Mouse (Mus musculus) adrenal gland, postnatal 4 days (tissue): ENCODE measurements around the gene Nrm. TPM values are rescaled to one million over a fixed set of nuclear protein-coding genes. Genes with fewer than 3 reads are reported as not detected.
"Not testable (repeated sequence)": the region's sequence is repeated elsewhere in the genome, so short reads cannot be mapped to it uniquely, and the experiment has no call there.

ENCODE experiments used
- DNase-seq, 2 experiments: peaks; one replicate each; pipeline ENCODE4 v3.0.0; 2021 to 2022; ENCODE audit warnings: low spot score in 2 of 2, mixed read lengths in 2 of 2
- total RNA-seq, 2 experiments: library from RNA; stranded (reverse); gene quantifications; 2 replicates each; pipeline ENCODE4 v1.2.3; 2021

Gene Nrm
- total RNA-seq, 2 experiments from 2014 or later, result 25.8 to 27.1 TPM

DNA sequence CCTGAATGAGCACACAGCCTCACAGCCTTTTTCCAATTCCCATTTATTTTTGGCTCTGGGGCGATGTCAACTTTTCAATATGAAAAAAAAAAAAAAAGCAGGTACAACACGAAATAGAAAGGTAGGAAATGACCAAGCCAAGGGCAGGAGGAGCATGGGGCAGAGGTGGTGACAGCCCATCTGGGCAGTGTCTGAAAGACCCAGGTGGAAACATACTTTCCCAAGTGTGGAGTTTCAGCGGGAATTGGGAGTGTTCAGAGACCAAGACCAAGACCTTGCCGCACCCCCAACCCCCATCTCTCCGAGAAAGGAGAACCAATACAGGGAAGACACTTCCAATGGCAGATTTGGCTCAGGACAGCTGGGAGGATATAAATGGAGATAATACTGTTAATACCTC lies 27.2 kb upstream of the Nrm start:
- no peak for DNase-seq

DNA sequence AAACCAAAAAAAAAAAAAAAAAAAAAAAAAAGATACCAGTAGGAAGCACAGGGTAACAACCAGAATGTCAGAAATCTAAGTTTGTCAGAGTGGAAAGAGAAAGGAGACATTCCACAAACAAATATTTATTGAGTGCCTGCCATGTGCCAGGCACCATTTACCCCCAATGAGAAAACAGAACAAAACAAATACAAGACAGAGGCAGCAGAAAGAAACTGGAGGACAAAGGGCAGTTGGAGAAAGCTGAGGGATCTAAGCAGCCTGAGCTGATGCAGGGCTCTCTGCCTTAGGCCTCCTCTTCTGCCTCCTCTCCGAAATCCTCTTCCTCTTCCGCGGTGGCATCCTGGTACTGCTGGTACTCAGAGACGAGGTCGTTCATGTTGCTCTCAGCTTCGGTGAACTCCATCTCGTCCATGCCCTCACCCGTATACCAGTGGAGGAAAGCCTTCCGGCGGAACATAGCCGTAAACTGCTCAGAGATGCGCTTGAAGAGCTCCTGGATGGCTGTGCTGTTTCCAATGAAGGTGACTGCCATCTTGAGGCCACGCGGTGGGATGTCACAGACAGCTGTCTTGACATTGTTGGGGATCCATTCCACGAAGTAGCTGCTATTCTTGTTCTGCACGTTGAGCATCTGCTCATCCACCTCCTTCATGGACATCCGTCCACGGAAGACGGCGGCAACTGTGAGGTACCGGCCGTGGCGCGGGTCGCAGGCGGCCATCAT lies 26.3 kb upstream of the Nrm start:
- DNase-seq, result no peak

DNA sequence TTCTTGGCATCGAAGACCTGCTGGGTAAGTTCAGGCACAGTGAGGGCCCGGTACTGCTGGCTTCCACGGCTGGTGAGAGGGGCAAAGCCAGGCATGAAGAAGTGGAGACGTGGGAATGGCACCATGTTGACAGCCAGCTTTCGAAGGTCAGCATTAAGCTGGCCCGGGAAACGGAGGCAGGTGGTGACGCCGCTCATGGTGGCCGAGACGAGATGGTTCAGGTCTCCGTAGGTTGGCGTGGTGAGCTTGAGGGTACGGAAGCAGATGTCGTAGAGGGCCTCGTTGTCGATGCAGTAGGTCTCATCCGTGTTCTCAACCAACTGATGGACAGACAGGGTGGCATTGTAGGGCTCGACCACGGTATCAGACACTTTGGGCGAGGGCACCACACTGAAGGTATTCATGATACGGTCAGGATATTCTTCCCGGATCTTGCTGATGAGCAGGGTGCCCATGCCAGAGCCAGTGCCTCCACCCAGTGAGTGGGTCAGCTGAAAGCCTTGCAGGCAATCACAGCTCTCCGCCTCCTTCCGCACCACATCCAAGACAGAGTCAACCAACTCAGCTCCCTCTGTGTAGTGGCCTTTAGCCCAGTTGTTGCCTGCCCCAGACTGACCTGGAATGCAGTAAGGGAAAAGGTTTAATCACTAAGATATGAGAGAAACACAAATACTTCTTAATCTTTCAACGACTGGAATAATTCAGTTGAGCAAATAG lies 25.5 kb upstream of the Nrm start:
- no peak for DNase-seq

DNA sequence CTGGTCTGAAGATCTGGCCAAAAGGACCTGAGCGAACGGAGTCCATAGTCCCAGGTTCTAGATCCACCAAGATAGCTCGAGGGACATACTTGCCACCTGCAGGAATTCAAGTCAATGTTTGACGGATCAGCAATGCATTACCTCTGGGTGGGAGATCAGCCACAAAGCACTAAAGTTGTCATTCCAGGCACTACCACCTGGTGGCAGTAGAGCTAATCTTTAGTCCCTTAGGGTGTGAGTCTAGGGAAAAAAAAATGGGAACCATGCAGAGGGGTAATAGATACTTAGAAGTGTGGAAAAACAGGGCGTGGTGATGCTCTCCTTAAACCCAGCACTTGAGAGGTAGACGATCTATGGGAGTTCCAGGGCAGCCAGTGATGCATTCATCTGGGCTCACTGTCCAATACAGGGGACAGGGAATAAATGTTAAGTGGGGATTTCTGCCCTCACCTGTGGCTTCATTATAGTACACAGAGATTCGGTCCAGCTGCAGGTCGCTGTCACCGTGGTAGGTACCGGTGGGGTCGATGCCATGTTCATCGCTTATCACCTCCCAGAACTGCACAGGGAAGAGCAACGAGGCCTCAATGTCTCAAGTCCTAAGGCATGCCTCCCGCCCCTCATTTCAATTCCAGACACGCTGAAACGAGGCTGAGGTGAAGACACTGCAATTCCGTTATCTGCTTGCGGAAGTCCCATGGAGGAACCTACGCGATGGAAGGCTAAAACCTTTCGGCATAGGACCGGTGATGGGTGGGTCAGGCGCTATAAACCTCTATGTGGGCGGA lies 24.7 kb upstream of the Nrm start:
- DNase-seq, result peak; percentile 48 to 55

DNA sequence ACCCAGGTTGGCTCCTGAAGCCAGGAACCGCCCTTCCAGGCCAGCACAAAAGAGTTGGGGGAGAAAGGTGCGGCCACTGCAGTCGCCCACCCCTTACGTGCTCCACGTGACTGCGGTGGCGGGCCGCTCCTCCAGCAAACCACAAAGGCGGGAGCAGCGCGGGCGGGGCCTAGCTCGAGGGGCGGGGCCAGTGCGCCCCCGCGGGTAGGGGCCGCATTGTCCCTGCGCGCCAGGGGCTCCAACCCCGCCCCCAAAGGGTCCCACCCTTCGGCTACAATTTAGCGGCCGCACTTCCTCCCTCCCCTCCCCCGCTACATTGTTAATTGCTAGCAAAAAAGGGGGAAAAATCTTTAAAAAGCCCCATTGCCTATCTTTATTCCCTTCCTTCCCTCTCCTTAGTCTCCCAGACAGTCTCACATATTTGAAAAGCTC lies 24.1 kb upstream of the Nrm start:
- DNase-seq, result peak; percentile 67 to 73

DNA sequence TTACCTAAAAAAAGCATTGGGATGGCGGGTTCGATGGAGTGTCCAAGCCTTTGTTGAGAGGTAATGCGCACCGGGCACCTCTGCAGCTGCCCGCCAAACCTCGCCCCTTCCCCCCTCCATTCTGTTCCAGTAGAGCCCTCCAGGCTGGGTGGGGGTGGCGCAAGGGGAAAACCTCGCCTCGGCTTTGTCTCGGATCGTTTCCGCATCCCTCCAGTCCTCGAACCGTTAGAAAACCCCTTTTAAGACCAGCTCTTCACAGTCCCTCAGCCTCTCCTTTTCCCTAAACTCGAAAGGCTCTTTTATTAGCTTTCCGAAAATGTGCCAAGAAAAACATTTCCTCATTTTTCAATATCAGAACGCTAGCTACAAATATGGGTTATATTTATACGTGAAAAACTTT lies 23.6 kb upstream of the Nrm start:
- no peak for DNase-seq

DNA sequence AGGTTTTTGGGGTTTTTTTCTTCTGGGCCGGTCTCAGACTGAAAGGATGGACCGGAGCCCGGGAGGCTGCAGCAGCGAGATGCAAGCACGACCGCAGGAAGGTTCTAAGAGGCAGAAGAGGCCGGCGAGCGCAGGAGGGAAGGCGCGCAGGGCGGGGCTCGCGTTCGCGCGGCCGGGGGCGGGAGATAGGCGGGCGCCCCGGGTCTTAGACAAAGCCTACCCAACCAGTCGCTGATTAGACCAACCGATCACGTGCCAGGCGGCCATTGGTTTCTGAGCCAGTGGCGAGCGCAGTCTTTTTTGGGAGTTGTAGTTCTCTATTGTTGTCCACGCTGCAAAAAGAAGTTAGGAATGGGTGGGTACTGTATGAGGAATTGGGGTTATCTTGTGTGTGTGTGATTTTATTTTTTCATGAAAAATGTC lies 23.0 kb upstream of the Nrm start, which contains the start of gene Tubb5:
Gene Tubb5 (minus strand): TSS at position 185 of the 423 bp plus-strand sequence.
- peak; percentile 83 to 88 for DNase-seq

DNA sequence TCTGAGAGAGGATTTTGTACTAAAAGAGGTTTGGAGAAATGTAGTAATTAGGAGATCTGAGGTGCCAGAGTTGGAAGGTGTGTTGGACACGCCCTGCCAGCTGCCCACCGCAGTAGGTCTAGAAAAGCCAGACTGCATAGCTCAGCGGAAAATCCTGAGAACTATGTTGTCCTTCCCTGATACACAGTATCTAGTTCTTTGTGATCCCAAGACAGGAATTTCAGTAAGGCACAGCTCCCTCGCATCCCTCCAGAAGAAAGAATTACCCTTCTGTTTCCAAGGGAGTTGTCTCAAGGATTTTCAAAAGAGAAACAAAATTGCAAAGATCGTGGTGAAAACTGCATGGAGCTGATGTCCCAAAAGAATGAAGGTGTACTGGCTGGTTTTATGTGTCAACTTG lies 22.5 kb upstream of the Nrm start:
- DNase-seq, result no peak

DNA sequence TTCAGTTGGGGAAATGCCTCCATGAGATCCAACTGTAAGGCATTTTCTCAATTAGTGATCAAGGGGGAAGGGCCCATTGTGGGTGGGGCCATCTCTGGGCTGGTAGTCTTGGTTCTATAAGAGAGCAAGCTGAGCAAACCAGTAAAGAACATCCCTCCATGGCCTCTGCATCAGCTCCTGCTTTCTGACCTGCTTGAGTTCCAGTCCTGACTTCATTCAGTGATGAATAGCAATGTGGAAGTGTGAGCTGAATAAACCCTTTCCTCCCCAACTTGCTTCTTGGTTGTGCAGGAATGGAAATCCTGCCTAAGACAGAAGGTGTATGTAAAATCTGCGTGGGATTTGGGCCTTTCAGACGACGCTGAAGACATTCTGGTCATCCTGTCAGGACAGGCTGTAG lies 22.1 kb upstream of the Nrm start:
- not testable (repeated sequence) for DNase-seq

DNA sequence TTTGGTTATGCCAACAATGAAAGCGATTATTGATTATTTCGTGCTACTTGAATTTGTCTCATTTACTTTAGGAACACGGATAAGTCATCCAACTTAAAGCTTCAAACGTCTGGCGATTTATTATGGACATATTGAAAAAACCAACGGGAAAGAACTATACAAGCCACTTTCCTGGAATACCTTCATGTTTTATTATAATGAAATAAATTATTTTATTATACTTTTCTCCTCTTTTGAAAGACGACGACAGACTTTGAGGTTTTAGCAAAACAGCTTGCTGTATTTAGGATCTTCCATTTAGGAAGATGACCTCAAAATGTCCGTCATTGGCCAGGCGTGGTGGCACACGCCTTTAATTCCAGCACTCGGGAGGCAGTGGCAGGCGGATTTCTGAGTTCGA lies 20.6 kb upstream of the Nrm start:
- DNase-seq, result no peak

DNA sequence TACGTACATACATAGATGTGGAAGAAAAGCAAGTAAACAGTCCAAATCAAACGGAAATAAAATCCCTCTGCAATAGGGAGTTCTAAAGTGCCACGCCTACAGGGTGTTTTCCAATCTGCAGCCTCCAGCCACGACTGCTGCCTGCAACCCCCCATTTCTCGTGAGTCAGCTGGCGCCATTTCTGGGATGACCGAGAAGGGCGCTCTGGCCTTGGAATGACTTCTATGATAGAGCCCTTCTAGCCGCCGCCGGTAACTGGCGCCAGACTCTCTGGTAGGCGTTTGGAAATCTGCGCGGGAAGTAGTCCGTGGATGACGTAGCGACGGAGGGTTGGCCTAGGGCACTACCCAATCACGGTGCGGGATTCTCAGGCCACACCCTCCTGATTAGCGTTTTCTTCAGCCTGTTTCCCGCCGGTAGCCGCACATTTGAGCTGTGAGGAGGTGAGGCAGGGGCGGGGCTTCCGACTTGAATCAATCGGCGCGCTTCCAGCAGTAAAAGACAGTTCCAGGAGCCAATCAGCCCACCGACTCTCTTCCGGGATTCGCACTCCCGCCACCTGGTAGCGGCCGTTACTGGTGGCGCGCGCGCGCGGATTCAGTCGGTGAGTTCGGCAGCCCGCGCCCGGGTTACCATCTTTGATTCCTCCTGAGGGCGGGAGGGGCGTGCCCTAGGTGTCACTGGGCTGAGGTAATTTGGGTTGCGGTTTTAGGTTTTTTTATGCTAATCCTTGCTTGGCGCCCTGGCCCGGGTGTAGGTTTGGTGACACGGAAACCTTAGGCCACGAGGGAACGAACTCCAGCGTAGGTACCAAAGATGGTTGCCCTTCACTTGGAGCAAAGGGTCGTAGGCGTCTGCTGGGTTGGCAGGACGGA lies 19.8 kb upstream of the Nrm start, which contains the start of gene Mdc1:
Gene Mdc1 (plus strand): TSS at position 440 of the 875 bp plus-strand sequence.
- DNase-seq, result peak; percentile 86 to 98

DNA sequence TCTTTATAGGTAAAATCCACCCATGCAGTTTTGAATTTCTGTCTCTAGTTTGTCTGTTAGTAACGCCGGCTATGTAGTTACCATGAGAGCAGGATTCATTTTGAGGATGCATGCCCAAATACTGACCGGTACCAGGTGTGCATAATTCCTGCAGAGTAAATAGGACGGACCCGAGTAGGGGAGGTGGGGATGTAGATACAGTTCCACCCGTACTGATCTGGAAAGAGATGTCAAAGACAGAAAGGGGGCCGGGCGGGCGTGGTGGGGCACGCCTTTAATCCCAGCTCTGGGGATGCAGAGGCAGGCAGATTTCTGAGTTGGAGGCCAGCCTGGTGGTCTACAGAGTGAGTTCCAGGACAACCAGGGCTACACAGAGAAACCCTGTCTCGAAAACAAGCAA lies 19.1 kb upstream of the Nrm start:
- no peak for DNase-seq

DNA sequence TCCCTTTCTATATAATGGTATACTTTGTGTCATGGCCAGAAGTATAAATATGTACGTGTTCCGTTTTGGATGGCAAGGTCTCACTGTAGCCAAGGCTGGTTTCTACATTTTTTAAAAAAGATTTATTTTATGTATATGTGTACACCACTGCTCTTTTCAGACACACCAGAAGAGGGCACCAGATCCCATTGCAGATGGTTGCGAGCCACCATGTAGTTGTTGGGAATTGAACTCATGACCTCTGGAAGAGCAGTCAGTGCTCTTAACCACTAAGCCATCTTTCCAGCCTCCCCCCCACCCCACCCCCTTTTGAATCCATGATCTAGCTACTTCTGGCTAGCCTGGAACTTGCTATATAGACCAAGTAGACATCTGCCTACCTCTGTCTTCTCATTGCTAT lies 17.6 kb upstream of the Nrm start:
- DNase-seq, result no peak

DNA sequence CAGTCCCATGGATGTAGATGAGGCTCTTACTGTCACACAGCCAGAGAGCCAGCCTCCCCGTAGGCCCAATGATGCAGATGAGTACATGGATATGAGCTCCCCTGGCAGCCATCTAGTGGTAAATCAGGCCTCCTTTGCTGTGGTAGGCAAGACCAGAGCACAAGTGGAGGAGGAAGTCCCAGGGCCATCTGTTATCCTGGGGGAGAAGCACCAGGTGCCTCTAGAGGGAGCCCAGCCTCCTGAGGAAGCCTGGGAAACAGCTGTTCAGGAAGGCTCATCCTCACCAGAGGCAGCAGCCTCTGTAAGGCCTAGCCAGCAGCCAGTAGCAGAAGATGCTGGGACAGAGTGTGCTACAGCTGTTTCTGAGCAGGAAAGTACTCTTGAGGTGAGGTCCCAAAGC lies 13.0 kb upstream of the Nrm start:
- DNase-seq, result no peak

DNA sequence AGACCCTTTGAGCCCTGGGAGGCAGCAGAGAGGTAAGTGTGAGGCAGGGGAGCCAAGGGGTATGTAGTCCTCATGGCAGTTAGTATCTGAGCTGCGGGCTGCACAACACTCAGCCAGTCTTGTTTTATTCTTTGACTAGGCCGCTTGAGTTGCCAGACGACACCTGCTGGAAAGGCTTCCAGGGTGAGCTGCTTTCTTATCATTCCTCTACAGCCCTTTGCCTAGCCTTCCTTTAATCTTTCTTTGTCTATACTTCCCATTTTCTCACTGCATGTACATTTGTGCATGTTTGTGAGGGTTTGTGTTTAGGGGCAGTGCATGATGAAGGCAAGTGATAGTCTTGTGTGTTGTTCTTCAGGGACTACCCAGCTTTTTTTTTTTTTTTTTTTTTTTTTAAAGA lies 10.1 kb upstream of the Nrm start:
- no peak for DNase-seq

DNA sequence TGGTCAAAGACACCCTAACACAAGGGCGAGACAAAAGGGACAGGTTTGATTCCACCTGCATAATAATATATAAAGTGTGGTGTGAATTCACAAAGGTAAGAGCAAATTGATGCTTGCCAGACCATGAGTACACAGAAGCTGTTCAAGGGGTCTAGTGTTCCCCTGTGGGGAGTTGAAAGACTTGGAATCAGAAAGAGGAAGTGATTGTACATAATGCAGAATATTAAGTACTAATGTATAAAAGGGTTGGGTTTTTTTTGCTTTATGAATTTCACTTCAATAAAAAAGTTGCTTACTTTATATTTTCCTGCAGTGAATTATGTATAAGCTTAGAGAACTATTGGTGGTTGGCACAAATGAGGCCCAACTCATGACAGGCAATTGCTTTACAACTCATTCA lies 1.7 kb upstream of the Nrm start:
- no peak for DNase-seq

DNA sequence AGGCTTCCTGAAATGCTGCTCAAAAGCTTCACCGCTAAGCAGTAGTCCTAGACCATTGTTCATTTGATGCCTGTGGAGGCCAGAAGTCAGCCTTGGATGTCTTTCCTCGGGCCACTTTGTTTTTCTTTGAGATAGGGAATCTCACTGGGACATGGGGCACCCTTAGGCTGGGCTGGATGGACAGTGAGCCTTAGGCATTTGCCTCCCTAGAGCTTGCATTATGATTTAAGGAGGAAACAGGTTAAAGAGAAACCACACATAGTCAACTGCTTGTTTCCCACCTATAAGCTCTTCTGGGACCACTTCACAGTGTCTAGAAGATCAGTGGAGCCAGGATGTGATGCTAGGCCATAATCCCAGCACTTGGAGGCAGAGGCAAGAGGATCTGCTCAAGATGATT lies 1.3 kb upstream of the Nrm start:
- no peak for DNase-seq

DNA sequence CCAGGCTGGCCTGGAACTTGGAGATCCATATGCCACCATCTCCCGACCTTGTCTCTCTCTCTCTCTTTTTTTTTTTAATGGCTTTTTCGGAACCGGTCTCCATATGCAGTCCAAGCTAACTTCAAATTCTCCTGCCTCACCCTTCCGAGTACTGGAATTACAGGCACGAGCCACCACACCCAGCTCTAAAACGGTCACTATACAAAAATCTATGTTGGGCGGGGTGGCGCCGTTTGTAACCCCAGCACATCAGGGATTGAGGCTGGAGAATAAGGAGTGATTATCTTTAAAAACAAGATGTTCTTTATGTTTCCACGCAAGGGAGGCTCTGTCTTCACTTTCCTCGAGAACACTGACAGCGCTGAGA lies 304 bp upstream of the Nrm start:
- no peak for DNase-seq

DNA sequence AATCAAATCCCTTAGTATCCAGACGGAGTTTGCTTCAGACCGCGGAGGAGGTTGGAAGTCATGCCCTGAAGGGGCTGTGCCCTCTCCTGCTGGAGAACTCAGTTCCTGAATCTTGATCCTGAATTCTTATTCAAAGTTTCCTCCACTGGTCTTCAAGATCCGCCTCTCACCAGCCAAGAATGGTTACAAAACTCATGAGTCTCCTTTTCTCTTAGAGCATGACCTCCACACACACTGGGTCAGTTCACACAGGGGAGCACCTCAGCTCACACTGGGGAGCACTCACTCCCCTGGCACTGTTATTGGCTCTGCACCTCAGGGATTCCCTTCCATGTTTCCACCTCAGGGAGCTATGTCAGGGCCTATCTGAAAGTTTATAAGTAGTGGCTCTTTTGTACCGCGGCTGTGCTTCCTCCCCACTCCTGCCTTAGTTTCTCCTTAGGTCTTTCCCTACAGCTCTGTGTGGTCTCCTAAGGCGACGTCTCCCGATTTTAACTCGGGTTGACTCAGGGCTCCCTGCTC lies 3.8 kb downstream of the Nrm start:
- DNase-seq, result no peak

DNA sequence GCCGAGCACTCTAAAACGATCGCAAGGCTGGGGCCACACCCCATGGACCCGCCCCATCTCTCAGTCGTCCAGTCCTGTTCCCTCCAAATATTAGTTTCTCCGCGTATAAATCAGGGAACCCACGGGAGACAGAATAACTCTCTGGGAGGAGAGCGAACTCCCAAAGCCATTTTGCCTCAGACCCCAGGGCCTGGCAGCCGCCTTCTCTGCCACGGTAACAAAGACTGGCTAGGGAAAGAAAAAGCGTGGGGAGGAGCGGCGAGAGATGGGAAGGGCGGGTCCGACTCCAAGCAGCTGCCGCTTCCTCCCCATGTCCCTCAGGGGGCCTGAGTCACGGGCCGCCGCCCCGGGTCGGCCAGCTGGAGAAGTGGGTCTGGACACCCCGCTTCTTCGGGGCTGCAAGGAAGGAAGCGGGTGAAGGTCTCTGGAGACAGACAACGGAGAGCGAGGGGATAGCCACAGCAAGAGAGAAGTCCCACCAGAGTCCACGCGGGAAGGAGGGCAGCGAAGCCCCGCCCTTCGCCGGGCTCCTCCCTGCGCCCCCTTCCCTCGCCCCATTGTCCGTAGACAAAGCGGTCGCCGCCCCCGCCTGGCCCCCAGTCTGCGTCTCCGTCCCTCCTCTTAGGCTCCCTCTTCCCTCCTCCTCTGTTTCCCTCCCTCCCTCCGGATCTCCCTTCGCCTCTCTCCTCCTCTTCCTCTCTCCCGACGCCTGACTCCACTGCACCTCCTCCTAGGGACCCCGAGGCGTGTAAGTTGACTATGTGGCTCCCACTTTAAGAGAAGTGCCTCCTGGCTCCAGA lies 4.6 kb downstream of the Nrm start, which contains the start of gene Ppp1r18:
Gene Ppp1r18 (plus strand): TSS at position 113 of the 800 bp plus-strand sequence.
- peak in 1 of 2 experiments; percentile 55 for DNase-seq
